Mouse (Mus musculus): ENCODE results near the gene 1700020L24Rik.

- no peak for TF ChIP-seq EP300 (IDR thresholded peaks at IDR 0.05; ENCODE audit: insufficient read depth, low read depth, low read length)
- TF ChIP-seq POLR2A (IDR thresholded peaks at IDR 0.05; ENCODE audit: insufficient read depth, low read length) = peak; percentile 48
- peak; percentile 63 for TF ChIP-seq CTCF (IDR thresholded peaks at IDR 0.05; ENCODE audit: low read depth, low read length)
Observed at GRCm38 (mm10) chr11:83472324-83473234, 35.1 kb downstream of the 1700020L24Rik start, which contains the start of gene Taf15.
